Mouse (Mus musculus): ENCODE measurements around the gene Chid1.

DNA sequence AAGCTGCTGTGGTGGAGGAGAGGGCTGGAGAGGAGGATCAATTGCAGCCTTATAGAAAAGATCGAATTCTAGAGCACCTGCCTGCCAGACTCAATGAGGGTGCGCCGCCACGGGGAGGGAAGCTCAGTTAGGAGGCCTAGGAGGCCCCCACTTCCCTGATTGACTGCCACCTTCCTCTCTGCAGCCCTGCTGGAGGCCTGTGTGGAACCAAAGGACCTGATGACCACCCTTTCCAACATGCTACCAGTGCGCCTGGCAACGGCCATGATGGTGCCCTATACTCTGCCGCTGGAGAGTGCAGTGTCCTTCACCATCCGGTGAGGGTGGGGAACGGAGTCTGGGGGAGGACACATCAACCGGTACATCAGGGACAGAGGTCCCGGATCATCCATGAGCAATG is 81.0 kb downstream of the Chid1 start:
- TF ChIP-seq CTCF (IDR thresholded peaks at IDR 0.05; ENCODE audit: low read depth, low read length) (no peak), POLR2A (IDR thresholded peaks at IDR 0.05; ENCODE audit: extremely low read depth, insufficient read depth, low read length) (no peak)
